8 mouse cellular contexts compared by ENCODE assay signal in the genomic region with DNA sequence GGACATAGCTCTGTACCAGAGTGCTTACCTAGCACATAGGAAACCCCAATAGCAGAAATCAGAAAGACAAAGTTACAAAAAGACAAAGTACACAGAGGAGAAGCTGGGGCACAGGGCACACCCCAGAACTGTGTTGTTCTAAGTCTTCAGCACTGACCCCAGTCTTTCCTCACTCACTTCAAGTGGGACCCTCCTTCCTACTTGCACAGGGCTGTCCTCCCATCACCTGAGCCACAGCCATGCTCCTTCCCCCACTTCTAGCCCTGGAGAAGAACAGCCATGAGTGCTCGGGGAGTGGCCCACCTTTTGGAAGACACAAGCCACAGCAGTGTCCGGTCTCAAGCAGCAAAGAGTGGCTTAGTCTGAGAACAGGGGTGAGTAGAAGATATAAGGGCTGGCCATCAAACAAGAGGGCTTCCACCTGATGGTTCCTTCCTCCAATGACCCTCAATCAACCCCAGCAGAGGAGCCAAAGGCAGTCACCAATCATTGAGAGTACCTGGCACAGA. TPM values are rescaled to one million over a fixed set of nuclear protein-coding genes. Genes with fewer than 3 reads are reported as not detected.
DNase-seq lines count a peak whose midpoint lies in the region; ATAC-seq and TF ChIP-seq lines count a peak whose summit lies in the region.

A gene (minus strand): TSS at position 459 of the 509 bp plus-strand sequence.

- H3K4me1 ChIP-seq in forebrain, embryonic 10.5 days, result no peaks in the 10 kb centered on the region
- H3K4me1 ChIP-seq in hindbrain, embryonic 13.5 days (replicated peaks), result no peaks in the 10 kb centered on the region
- H3K4me1 ChIP-seq in liver, embryonic 15.5 days (replicated peaks), result 0 out of 2 replicates have a peak, but pooled peaks cover 4% of the 10 kb centered on the region

- H3K4me3 ChIP-seq in C2C12 (ENCODE audit: insufficient read depth, poor library complexity, severe bottlenecking), result no peak within 1 kb of the TSS
- H3K4me3 ChIP-seq in forebrain, embryonic 10.5 days, result no peak within 1 kb of the TSS
- H3K4me3 ChIP-seq in hindbrain, embryonic 13.5 days, result no peak within 1 kb of the TSS
- no peak within 1 kb of the TSS for H3K4me3 ChIP-seq in liver, embryonic 15.5 days (replicated peaks)

- H3ac ChIP-seq in C2C12 (ENCODE audit: control insufficient read depth, insufficient read length, low read depth), result no peak within 1 kb of the TSS

- H3K79me3 ChIP-seq in C2C12 (ENCODE audit: low read depth), result no peaks in the 10 kb centered on the region

- no peaks in the 10 kb centered on the region for H3K79me2 ChIP-seq in C2C12 (ENCODE audit: control insufficient read depth, insufficient read depth)

- no peaks in the 10 kb centered on the region for H3K9me3 ChIP-seq in forebrain, embryonic 10.5 days
- H3K9me3 ChIP-seq in hindbrain, embryonic 13.5 days, result no peaks in the 10 kb centered on the region
- H3K9me3 ChIP-seq in liver, embryonic 15.5 days (replicated peaks), result no peaks in the 10 kb centered on the region

- no peak within 1 kb of the TSS for H3K4me2 ChIP-seq in hindbrain, embryonic 13.5 days
- no peak within 1 kb of the TSS for H3K4me2 ChIP-seq in liver, embryonic 15.5 days

- H3K9ac ChIP-seq in hindbrain, embryonic 13.5 days, result no peak within 1 kb of the TSS
- no peak within 1 kb of the TSS for H3K9ac ChIP-seq in liver, embryonic 15.5 days

- DNase-seq in forebrain, embryonic 10.5 days (ENCODE audit: extremely low spot score, low spot score), result no peak
- no peak for DNase-seq in ovary, postnatal 36 days (ENCODE audit: low spot score)
- DNase-seq in urinary bladder, postnatal 4 days (ENCODE audit: low spot score in 2 of 2), result no peak
- no peak for DNase-seq in frontal cortex, postnatal 10 days (ENCODE audit: low spot score in 2 of 2)

- no peak for TF ChIP-seq CTCF in C2C12 (IDR thresholded peaks at IDR 0.05; ENCODE audit: control insufficient read depth, insufficient read depth, insufficient read length)

- no peak within 1 kb of the TSS for H3K27ac ChIP-seq in forebrain, embryonic 10.5 days
- H3K27ac ChIP-seq in hindbrain, embryonic 13.5 days, result no peak within 1 kb of the TSS
- H3K27ac ChIP-seq in liver, embryonic 15.5 days (replicated peaks), result no peak within 1 kb of the TSS

- ATAC-seq in CD4-positive, CD25-positive, alpha-beta regulatory T cell, adult 4 months, result no peak
- no peak for ATAC-seq in hindbrain, embryonic 13.5 days (ENCODE audit: low FRiP score)
- no peak for ATAC-seq in liver, embryonic 15.5 days (ENCODE audit: insufficient read depth)

- WGBS in forebrain, embryonic 10.5 days, result 93% methylated on average over 2 of the region's 2 CpGs
- WGBS in hindbrain, embryonic 13.5 days, result 87% methylated on average over 2 of the region's 2 CpGs
- WGBS in liver, embryonic 15.5 days (ENCODE audit: insufficient replicate concordance), result 79% methylated on average over 2 of the region's 2 CpGs

- H3K27me3 ChIP-seq in C2C12 (ENCODE audit: control insufficient read depth, insufficient read depth, insufficient read length), result no peaks in the 10 kb centered on the region
- no peaks in the 10 kb centered on the region for H3K27me3 ChIP-seq in forebrain, embryonic 10.5 days (ENCODE audit: poor library complexity, severe bottlenecking)
- 0 out of 2 replicates have a peak, but pooled peaks cover 6% of the 10 kb centered on the region for H3K27me3 ChIP-seq in hindbrain, embryonic 13.5 days
- H3K27me3 ChIP-seq in liver, embryonic 15.5 days, result no peaks in the 10 kb centered on the region

- no peaks in the 10 kb centered on the region for H3K36me3 ChIP-seq in C2C12 (ENCODE audit: control insufficient read depth, insufficient read depth)
- H3K36me3 ChIP-seq in forebrain, embryonic 10.5 days (replicated peaks), result no peaks in the 10 kb centered on the region
- H3K36me3 ChIP-seq in hindbrain, embryonic 13.5 days, result no peaks in the 10 kb centered on the region
- no peaks in the 10 kb centered on the region for H3K36me3 ChIP-seq in liver, embryonic 15.5 days (replicated peaks)

TF ChIP-seq in C2C12, 6 proteins besides CTCF, POLR2A, EP300 and RAD21:
- TF ChIP-seq CEBPB (IDR thresholded peaks at IDR 0.05; ENCODE audit: low read depth), result no peak
- no peak for TF ChIP-seq MAX (IDR thresholded peaks at IDR 0.05)
- TF ChIP-seq FOSL1 (IDR thresholded peaks at IDR 0.05; ENCODE audit: insufficient read depth, low read length, poor library complexity, severe bottlenecking), result no peak
- no peak for TF ChIP-seq MYOG (IDR thresholded peaks at IDR 0.05; ENCODE audit: control insufficient read depth, extremely low read depth, insufficient read length)
- TF ChIP-seq USF1 (IDR thresholded peaks at IDR 0.05; ENCODE audit: low read depth), result no peak
- no peak for TF ChIP-seq MYOD1 (IDR thresholded peaks at IDR 0.05; ENCODE audit: control insufficient read depth, insufficient read length, low read depth)

RNA-seq across cellular contexts. Expression of the gene that starts here (rescaled TPM):
- 69.7 TPM for polyA plus RNA-seq in C2C12 (2012; fragmentation: generic; extraction: Trizol)
- polyA plus RNA-seq in CD4-positive, CD25-positive, alpha-beta regulatory T cell, adult 4 months (2017; shearing (Covaris generic)), result 10 to 100 TPM; 43.0 to 75.2 TPM
- 171 and 174 TPM in 2 replicates for polyA plus RNA-seq in forebrain, embryonic 10.5 days (2016; fragmentation: Nextera tagmentation; extraction: Ambion mirVana)
- 65.1 and 65.8 TPM in 2 replicates for polyA plus RNA-seq in hindbrain, embryonic 13.5 days (2015; fragmentation: Nextera tagmentation; extraction: Ambion mirVana)
- polyA plus RNA-seq in liver, embryonic 15.5 days (2015; fragmentation: Nextera tagmentation; extraction: Ambion mirVana), result 54.5 and 59.1 TPM in 2 replicates
